Mouse (Mus musculus): Measurements from ENCODE around the gene Pgpep1l.

Gene Pgpep1l

GRCm38 (mm10) chr7:68213842-68214241 lies 50.2 kb downstream of the Pgpep1l start:
- no peak for DNase-seq (ENCODE audit: low spot score)

GRCm38 (mm10) chr7:68211883-68212282 lies 52.1 kb downstream of the Pgpep1l start:
- DNase-seq (ENCODE audit: low spot score), result no peak

GRCm38 (mm10) chr7:68210417-68210816 lies 53.6 kb downstream of the Pgpep1l start:
- DNase-seq (ENCODE audit: low spot score), result no peak

- DNase-seq (ENCODE audit: low spot score), result no peak
Measured at GRCm38 (mm10) chr7:68209039-68209438, 55.0 kb downstream of the Pgpep1l start.

GRCm38 (mm10) chr7:68205776-68206427 lies 58.1 kb downstream of the Pgpep1l start:
- DNase-seq (ENCODE audit: low spot score), result no peak

GRCm38 (mm10) chr7:68199609-68200008 lies 64.4 kb downstream of the Pgpep1l start:
- DNase-seq (ENCODE audit: low spot score), result no peak

- DNase-seq (ENCODE audit: low spot score), result no peak
Measured at GRCm38 (mm10) chr7:68193958-68194695, 69.9 kb downstream of the Pgpep1l start.

GRCm38 (mm10) chr7:68189691-68190456 lies 74.2 kb downstream of the Pgpep1l start:
- DNase-seq (ENCODE audit: low spot score), result no peak

- no peak for DNase-seq (ENCODE audit: low spot score)
Measured at GRCm38 (mm10) chr7:68189211-68189610, 74.8 kb downstream of the Pgpep1l start.
